Mouse (Mus musculus) T-helper 1 cell (primary cell): Measurements from ENCODE around the gene Efcab6.

Experiments used
- in situ Hi-C: fragments of 300-600 bp; cut with MboI, MseI; formaldehyde crosslinking; loops from one replicate; pipeline ENCODE4 v1.15.1; 2025; ENCODE audit warnings: high pct_unique_total_duplicates

The Efcab6 gene

DNA sequence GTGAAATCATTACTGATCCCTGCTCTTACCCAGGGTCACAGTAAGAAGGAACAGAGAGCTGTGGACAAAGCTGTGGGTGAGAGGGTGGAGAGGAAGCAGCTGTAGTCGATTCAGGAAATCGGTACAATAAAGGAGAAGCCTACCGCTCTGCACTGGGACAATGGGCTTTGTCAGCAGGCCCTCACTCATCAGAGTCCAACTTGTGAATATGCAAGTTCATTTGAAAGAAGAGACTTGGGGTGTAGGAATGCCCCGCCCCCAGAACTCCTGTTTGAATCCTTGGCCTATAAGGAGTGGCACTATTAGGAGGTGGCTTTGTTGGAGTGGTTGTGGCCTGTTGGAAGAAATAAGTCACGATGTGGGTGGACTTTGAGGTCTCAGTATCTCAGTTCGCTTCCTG is 86.3 kb downstream of the Efcab6 start:
- in situ Hi-C loops: no loop called here

DNA sequence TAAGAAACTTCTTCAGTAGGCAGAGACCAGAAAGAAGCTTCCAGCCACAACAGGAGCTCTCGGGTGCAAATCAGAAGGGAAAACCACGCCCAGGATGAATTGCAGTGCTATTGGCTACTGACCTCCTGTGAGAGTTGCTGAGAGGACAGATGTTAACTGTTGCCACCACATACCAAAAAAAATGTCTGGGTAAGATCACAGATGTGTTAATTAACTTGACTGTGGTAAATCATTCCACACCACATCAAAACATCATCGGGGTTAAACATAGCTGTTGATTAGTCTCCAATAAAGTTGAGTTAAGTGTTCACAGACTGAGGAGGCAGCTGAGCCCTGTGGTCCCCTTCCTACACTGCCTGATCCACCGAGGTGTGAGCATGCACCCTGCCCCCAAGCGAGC is 88.1 kb downstream of the Efcab6 start:
- in situ Hi-C loops: no loop called here

DNA sequence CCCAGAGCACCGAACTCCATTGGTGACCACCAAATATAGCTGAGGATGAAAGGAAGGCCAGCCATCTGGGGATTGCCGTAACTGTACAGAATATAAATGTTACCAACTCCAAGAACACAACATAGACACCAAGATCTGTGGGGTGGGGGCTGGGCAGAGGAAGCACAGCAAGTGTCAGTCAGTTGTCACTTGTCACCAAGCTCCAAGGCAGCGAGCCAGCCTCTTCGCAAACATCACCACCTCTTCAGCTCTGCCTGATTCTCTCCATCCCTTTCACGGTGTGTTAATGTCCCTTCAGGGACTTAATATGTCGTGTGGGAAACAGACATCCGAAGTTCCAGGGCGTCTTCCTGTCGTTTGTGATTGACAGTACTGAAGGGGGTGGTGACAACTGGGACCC is 93.0 kb downstream of the Efcab6 start:
- in situ Hi-C loops: no loop called here

DNA sequence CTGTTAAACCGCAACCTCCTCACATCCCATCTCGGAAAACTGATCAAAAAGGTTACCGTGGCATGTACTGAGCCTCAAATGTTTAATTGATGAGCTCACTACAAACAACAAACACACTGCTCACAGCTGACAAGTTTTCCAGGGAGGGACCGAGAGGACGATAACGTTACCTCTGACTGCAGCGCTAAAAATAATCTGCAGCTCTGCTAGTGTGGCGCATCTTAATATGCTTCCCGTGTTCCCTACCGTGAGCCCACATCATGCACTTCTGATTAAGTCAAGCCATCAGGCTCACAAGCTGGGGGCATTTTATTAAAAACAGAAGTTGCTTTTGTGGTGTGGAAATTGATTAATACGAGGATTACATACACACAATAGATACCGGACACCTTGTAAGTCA is 97.4 kb downstream of the Efcab6 start:
- in situ Hi-C loops: no loop called here

DNA sequence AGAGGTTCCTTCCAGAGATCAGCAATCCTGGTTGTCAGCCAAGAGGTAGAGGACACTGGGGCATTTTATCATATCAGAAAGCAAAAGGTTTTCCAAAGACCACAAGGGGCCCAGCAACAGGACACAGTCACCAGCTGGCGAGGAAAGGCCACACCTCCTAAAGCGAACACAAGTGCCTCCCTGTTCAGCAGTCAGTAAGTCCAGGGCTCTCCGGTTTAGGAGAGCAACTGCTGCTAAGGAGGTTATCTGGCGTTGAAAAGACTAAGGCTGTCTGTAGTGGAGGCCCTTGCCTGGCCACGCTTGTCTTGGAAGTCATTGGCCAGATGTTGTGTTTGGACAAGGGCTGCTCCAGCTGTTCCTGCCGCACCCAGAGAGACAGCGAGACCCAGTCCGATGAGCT is 100.1 kb downstream of the Efcab6 start:
- in situ Hi-C loops: no loop called here

DNA sequence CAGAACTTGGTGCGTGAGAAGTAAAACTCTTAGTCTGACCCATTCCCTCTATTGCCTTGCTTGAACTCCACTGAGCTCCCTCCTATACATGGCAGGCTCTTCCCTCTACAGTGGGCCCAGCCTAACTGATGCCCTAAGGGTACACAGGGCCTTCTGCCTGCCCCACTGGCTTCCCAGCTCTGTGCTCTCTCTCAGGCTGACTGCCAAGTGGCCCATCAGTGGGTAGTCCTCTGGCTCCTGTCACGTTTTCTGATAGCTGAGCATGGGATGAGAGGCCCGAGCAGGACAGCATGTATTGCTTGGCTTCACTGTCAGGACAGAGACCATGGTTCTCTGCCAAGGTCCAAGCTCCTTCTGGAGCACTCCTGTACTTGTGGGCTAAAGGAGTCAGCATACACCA is 106.8 kb downstream of the Efcab6 start:
- in situ Hi-C loops: no loop called here

DNA sequence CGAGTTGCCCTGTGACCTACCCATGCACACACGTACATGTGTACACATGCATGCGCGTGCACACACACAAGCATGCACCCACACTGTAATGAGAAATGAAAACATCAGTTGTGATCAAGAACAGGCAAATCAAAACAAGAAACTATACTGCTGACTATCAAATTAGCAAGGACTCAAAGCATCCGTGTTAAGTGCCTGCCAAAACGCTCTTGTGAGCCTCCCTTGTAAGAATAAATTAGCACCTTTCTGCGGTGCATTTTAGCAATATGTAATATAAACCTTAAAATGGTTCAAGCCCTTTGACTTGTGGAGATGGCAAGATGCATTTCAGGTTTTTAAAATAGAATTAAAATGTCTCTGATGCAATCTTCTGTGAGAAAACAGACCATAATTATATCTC is 108.2 kb downstream of the Efcab6 start:
- in situ Hi-C loops: no loop called here

DNA sequence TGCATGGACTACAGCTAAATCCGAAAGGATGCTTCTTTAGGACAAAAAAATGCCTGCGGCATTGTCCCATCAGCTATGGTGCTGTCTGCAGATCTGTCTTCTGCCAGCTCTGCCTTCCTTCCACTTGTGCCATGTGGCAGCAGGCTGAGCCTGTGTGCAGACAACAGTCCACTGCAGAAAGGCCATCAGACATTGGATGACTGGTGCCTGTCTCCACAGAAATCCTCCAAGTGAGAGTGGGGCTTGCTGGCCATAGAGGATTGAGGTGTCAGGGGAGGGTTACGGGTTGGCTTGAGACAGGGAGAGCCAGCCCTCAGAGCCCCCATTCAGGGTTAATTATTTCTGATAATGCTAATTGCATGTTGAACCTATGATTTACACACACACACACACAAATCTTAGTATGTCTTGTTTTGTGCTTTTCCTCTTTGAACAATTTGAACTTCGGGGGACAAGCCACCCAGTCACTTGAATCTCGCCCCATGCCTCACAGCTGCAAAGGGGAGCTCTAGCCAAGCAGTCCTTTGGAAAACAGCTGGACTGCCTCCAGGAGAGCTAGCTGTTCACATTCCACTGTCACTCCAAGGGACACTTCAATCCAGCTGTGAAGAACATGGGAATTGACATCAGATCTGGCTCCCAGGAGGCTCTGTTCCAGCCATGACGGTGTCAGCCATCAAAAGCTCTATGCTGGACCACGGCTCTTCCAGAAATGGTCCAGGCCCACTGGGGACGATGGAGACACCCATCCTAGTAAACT is 109.1 kb downstream of the Efcab6 start:
- in situ Hi-C loops: no loop called here

DNA sequence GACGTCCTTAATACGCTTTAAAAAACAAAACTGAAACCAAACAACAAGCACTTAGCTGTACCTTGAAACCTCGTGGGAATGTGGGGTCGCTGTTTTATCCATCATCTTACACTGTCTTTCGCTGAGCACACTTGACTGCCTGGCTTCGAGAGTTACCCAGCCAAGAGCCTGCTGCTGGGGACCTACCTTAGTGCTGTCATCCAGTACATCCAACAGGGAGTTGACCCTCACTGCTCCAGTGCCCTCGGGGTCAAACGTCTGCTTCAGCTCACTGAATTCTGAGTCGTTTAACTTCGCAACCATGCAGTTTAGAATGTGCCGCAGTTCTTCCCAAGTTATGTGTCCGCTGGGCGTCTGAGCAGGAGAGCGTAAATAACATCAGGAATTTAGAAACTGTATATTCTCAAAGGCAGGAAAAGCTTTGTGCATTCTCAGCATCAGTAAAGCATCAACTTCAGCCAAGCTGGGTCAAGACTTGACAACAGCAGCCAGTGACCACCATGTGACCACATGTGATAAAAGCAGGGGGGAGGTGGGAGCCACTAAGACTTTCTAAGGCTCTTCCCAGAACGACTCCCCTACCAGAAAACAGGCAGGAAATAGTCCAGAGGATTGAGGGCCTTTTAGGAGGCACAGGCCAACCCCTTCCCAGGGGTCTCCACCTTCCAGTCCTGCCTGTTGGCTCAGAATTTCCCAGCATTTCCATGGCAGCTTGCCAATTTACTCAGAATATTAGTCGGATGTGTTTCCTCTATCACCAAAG is 115.3 kb downstream of the Efcab6 start:
- in situ Hi-C loops: no loop called here

DNA sequence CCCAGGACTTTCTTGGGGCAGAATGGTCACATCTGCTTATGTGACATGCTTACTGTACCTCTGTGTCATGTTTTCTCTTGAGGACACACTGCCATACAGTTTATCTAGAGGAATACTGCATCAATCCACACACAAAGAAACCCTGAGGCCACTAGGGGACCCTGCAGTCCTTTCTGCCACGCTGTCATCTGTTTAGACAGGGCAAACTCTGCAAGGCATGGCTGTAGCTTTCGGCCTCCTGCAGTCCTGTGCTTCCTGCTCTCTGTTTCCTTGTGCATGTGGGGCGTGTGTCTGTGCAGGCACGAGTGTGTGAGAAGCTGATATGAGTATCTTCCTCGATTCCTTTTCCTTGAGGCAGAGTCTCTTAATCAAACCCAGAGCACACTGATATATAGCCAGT is 125.5 kb downstream of the Efcab6 start:
- in situ Hi-C loops: no loop called here

DNA sequence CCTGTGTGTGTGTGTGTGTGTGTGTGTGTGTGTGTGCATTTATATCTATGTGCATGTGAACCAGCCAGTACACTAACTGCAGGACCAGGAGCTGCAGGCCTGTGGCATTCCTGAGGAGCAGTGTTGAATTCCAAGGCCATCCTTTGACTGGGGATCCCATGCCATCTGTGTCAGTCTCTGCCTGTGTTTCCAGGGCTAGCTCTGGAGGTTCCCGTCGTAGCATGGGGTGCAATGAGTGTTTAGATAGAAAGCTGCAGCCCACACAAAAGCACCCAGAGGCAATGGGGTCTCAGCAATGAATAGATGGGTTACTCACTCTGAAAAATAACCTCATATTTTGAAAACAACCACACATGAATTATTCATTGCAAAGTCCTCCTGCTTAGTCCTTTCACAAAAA is 126.7 kb downstream of the Efcab6 start:
- in situ Hi-C loops: no loop called here

DNA sequence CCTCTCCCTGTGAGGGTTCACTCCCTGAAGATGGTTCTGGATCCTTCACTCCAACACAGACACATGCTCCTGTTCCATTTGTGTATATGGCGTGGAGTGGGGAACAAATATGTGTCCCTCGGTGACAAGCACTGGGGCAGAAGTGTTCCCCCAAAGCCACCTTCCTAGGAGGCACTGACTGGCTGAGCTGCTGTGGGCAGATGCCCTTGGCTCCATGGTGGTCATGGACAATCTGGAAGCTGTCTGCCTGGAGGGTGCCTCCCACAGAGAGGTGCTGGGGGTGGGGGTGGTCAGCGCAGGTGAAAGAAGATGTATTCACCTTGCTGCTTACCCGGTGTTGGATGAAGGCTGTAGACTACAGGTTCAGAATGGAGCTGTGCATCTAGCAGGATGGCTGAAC is 128.7 kb downstream of the Efcab6 start:
- in situ Hi-C loops: no loop called here

DNA sequence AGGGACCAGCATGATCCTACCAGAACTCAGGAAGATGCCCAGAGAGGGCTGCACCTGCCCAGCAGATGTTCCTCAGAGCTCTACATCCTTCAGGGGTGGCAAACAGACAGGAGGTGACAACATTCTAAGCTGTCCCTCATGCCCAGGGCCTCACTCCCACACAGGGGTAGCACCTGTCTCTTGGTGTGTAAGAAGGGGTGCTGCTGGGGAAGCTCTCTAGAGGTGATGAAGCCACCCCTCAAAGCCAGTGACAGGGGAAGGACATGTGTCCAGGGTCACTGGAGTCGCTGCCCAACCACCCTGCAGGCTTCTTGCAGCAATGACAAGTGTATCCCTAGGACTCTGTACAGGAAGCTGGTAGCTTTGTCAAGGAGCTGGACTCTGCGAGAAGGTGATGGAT is 130.4 kb downstream of the Efcab6 start:
- in situ Hi-C loops: no loop called here

DNA sequence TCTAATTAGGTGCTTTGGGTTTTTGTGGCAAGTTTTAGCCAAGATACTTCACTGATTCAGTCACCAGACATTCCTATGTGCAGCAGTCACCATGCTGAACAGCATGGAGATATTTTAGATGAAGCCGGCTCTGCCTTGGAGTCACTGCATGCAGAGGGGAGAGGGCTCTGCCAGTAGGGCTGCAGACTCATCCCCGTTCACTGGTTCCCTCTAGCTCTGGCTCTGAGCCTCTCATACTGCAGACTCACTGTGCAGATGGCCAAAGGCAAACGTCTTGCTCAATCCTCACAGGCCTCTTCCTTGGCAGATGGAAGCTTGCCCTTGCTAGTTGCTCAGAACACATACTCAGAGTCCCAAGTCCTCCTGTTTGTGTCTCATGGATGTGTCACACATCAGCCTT is 139.8 kb downstream of the Efcab6 start:
- in situ Hi-C loops: no loop called here

DNA sequence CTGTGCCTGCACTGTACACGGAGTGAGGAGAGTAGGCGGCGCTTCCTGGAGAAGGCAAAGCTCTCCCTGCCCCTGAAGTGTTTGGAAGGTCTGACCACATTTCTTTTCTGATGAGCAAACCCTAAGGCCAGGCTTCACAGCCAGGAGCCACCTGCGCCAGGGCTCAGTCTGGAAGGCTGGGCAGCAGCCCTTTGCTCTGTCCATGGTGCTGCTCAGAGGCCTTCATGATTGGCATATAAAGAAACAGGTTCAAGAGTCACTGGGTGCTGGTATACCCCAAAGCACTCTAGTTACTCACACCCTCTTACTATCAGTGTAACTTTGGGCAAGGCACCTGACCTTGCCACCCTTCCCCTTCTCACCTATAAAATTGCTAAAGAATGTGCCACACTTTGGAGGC is 140.5 kb downstream of the Efcab6 start:
- in situ Hi-C loops: no loop called here

DNA sequence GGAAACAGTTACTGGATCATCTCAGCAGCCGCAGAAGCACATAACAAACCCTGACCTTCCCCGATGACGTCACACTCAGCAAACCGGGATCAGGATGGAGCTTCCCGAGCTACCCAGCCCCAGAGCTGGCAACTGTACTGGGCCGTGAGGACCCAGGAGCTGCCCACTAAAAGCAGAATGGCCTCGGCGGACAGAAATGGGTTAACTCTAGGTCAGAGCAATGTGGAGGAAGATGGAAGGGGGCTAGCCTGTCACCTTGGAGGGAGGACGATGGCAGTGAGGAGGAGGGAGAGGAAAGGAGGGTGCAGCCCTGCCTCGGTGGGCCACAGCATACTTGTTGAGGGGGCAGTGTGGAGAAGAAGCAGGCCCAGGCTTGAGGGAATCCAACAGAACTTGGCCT is 149.8 kb downstream of the Efcab6 start:
- in situ Hi-C loops: no loop called here

DNA sequence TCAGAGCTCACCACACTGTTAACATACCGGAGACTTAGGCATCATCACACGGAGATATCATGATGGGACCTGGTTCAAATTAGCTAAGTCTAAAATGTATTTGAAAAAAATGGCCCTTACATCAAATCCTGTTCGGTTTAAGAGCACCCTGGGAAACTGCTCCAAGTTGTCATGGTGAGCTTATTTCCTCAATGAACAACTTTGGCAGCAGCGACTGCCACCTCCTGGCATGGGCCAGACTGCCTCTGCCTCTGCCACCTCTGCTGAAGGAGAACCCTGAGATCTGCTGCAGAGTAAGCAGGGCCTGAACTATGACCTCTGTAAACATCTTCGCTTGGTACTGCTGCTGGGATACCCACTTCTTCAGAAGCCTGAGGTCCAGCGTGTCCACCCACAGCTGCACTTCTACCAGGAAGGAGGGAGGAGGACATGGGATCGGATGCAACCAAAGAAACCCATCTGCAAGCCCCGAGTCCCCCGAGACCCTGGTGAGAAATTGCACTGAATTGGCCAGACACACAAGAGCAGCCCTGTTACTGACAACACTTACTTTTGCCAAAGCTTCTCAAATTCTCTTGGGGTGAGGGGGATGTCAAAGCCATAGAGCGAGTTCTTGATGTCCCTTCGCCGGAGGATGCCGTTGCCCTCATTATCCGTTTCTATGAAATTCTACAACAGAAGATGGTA is 152.0 kb downstream of the Efcab6 start:
- in situ Hi-C loops: no loop called here

DNA sequence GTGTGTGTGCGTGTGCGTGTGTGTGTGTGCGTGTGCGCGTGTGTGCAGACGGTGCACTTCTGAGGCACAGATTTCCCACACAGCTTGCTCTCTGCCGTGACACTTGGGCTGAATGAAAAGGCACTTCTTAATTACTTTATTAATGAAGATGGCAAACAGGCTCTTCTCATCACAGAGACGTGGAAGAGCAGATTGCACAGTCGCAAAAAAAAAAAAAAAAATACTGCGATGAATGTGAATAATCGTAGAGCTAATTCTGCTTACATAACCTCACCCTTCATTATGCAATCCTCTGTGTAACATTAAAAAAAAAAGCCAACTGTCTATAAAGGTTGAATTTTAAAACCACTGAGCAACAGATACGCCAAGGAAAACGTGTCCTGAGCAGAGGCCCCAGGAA is 158.7 kb downstream of the Efcab6 start:
- in situ Hi-C loops: no loop called here

DNA sequence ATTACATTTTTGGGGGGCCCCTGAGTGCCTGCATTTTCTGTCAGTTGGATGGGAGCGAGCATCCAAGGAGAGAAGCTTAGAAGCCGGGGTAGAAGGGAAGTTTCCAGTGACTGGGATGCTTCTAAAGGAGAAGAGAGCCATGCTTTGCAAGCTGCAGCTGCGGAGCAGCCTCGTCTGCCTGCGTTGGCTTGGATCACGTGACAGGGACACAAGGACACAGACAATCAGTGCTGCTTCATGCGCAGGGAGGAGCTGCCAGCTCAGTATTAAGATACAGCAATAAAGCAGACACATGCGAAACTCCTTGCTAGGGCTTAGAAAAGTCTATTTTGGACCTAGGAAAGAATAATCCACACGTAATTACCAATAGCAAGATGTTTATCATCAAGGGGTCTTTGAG is 167.9 kb downstream of the Efcab6 start:
- in situ Hi-C loops: no loop called here

DNA sequence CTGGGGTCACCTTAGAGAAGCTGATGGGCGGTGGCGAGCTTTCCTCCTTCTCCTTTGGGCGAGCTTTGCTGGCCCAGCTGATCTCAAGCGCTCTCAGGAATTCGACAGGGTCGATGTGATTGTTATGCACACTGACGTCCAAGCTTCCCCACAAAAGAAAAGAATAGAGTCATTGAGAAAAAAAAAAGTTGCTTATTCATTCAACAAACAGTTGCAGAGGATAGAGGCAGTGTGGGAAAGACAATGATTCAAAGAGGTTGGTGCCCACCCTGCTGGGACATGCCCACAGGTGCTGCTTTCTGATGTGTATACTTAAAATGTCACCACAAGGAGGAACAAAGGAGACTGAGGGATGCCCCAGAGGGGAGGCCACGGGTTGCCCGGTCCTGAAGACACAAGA is 169.2 kb downstream of the Efcab6 start:
- in situ Hi-C loops: no loop called here

DNA sequence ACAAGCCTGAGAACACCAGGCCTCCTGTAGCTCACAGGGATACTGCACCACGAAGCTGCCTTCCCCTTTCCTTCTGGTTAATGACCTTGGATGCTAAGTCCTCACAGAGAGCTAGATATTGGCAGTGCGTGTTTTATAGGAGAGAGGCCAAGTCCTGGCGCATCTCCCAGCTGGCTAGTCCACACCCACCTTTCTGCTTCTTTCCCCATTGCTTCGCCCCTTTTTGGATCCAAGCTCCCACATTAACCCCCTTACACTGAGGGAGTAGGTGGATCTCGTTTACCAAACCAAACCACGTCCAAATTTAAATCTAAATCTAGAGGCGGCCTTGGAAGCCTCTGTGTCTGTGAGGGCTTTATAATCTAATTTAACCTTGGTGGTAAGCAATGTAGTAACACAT is 170.9 kb downstream of the Efcab6 start:
- in situ Hi-C loops: no loop called here

DNA sequence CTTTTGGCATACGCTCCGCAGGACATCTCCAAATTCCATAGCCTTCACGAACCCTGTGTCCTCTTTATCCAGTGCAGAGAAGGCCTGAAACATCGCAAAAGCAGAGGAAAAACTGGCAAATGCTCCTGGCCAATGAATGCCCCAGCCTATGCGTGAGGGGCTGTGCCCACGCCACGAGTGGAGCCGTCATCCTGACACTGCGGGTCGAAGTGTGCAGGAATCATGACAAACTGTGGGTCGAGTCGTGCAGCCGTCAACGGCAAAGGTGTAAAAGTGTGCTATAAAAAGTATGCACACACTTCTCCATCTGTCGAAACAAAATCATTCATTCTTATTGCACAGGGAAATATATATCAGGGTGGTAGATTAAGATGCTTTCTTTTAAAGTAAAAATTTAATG is 172.3 kb downstream of the Efcab6 start:
- in situ Hi-C loops: no loop called here

DNA sequence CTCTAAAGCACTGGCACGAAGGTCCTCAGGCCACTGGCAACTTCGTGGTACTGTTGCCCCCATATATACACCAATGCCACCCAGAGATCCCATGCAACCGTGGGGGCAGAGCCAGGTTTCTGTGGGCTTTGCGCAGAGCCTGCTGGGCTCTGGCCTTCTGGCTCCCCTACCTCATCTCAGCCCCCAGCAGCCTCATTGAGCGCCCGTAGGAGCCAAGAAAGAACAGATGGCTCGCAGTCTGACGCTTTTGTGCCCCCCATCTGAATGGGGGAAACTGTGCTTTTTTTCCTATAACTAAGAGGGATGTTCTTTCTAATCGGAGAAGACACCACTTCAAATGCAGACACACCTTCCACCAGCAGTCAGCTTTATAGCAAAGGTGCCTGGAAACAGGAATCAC is 180.9 kb downstream of the Efcab6 start:
- in situ Hi-C loops: no loop called here
